Comparison of ENCODE assay signal across 9 mouse cellular contexts in the genomic region with DNA sequence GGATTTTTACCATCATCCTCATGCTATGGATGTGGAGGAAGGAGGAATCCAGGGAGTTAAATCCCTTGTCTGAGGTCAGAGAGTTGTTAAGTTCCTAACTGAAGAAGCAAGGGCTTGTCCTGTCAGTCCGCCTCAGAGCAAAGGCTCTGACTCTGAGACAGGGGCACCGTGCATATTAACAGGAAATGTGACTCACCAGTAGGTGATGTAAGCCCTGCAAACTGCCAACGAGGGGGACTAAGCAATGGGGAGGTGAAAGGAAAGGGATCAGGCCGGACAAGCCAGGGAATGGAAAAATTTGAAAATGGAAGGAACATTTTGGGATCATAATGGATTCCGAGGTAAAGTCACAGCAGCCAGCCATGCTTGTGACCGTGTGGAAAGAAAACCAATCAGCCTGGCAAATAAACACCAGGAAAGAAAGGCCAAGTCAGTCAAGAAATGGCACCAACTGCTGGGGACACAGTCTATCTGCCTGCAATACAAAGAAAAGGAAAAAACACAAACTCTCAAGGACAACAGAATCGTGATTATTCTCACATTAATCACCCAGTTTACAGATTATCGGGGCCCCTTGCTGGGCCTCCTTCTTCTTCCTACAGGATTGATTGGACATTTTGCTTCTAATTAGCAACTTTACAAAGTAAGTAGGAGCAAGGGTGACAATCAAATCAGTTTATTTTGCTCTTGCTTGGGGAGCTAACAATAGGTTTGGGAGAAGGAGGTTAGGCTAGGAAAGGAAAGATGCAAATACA.
A peak's percentile ranks its signal among the peaks of the same experiment; 100 is the strongest.
DNase-seq lines count a peak whose midpoint lies in the region; ATAC-seq and TF ChIP-seq lines count a peak whose summit lies in the region.
"Had no signal": no experiment of that assay in that cellular context is flagged by ENCODE, and none has a peak within 500 bp of the region (broad histone marks: within the 10 kb centered on the region; RNA-seq: fewer than 3 reads in every experiment).

No protein-coding gene starts in this region.

- intact Hi-C loops in gastrocnemius, postnatal 14 days (cut with DNase I; ENCODE audit: low total_unique reads): no loop called here

- no peaks in the 10 kb centered on the region for H3K4me1 ChIP-seq in kidney, postnatal 0 days (replicated peaks; ENCODE audit: insufficient read depth, low read length)
- H3K4me1 ChIP-seq: liver, embryonic 13.5 days had no signal

- no peaks in the 10 kb centered on the region for H3K27me3 ChIP-seq in kidney, postnatal 0 days (ENCODE audit: insufficient read depth, low read length)
- H3K27me3 ChIP-seq: liver, embryonic 13.5 days had no signal

- H3K9me3 ChIP-seq in kidney, postnatal 0 days (replicated peaks; ENCODE audit: low read length): no peaks in the 10 kb centered on the region
- H3K9me3 ChIP-seq: liver, embryonic 13.5 days had no signal

- no peak overlapping the region for H3K9ac ChIP-seq in kidney, postnatal 0 days (ENCODE audit: low read depth, low read length)
- H3K9ac ChIP-seq: liver, embryonic 13.5 days had no signal

- no peak overlapping the region for H3K4me3 ChIP-seq in kidney, postnatal 0 days (replicated peaks; ENCODE audit: low read depth, low read length)
- H3K4me3 ChIP-seq: liver, embryonic 13.5 days had no signal

- no peaks in the 10 kb centered on the region for H3K36me3 ChIP-seq in kidney, postnatal 0 days (ENCODE audit: insufficient read depth, low read length)
- H3K36me3 ChIP-seq: liver, embryonic 13.5 days had no signal

- ATAC-seq in kidney, postnatal 0 days (replicated peaks; ENCODE audit: low FRiP score, low read depth): no peak
- ATAC-seq in megakaryocyte progenitor cell, adult 5-6 weeks (replicated peaks; ENCODE audit: poor library complexity): no peak

- TF ChIP-seq CTCF in kidney, postnatal 0 days (IDR thresholded peaks at IDR 0.05; ENCODE audit: low read depth): no peak

- no peak overlapping the region for H3K27ac ChIP-seq in kidney, postnatal 0 days
- H3K27ac ChIP-seq: liver, embryonic 13.5 days had no signal

- H3K4me2 ChIP-seq in kidney, postnatal 0 days (ENCODE audit: low read length): no peak overlapping the region
- H3K4me2 ChIP-seq: liver, embryonic 13.5 days had no signal

- 58% methylated on average over 8 of the region's 8 CpGs for WGBS in kidney, postnatal 0 days

- DNase-seq in gastrocnemius, postnatal 14 days: peak; percentile 6
- DNase-seq in gastrocnemius, adult 8-10 months (ENCODE audit: low spot score in 2 of 2): no peak
- peak; percentile 81 for DNase-seq in 3T3-L1 (ENCODE audit: low read depth, low spot score)
- DNase-seq in fibroblast of lung, adult 2 months (ENCODE audit: low read depth): peak; percentile 65
- DNase-seq in kidney, postnatal 0 days (ENCODE audit: low spot score): peak; percentile 47
- DNase-seq in frontal cortex, postnatal 14 days (ENCODE audit: low spot score in 2 of 2): no peak
- DNase-seq in left cerebral cortex, adult 9 months (ENCODE audit: low spot score in 2 of 2): no peak
- DNase-seq: liver, embryonic 13.5 days had no signal

Comparison
In these comparisons a context has a peak if more than half of its experiments do, and no peak if none do; other contexts are left out.
1. DNase-seq: peak in gastrocnemius, postnatal 14 days (single experiment), 3T3-L1 (single experiment), fibroblast of lung, adult 2 months (single experiment) and kidney, postnatal 0 days (single experiment); none in gastrocnemius, adult 8-10 months (0 of 2), frontal cortex, postnatal 14 days (0 of 2) and left cerebral cortex, adult 9 months (0 of 2).